Mouse (Mus musculus) olfactory bulb, adult 2 months (tissue): ENCODE results near the gene Diras1. TPM values are rescaled to one million over a fixed set of nuclear protein-coding genes. Genes with fewer than 3 reads are reported as not detected.
A peak's percentile ranks its signal among the peaks of the same experiment; 100 is the strongest.

Experiments
- H3K27ac ChIP-seq: fragments of 200-500 bp; 2 replicates; pipeline ENCODE4 v1.5.1; 2012; ENCODE audit warnings: low read depth, low read length; ENCODE audit not compliant: insufficient read depth
- H3K4me1 ChIP-seq: fragments of 200-500 bp; 2 replicates; pipeline ENCODE4 v1.6.1; 2012; ENCODE audit warnings: low read length; ENCODE audit not compliant: control insufficient read depth, insufficient read depth
- H3K4me3 ChIP-seq: fragments of 200-500 bp; 2 replicates; pipeline ENCODE4 v1.5.1; 2012; ENCODE audit warnings: mild to moderate bottlenecking, low read depth, low read length, moderate library complexity; ENCODE audit not compliant: insufficient read depth
- CTCF ChIP-seq: fragments of 200-500 bp; IDR thresholded peaks from 2 replicates; pipeline ENCODE4 v1.5.1; 2012; ENCODE audit warnings: low read depth, mild to moderate bottlenecking, low read length, moderate library complexity; ENCODE audit not compliant: insufficient read depth
- POLR2A ChIP-seq: fragments of 200-500 bp; IDR thresholded peaks from 2 replicates; pipeline ENCODE4 v1.6.1; 2012; ENCODE audit warnings: mild to moderate bottlenecking, low read depth, low read length, moderate library complexity; ENCODE audit not compliant: insufficient read depth
- WGBS: fragments of 180-500 bp; shearing (Covaris S2); methylation state at CpG from one replicate; pipeline ENCODE4 v1.1.7; 2018; 5-methylcytosine and 5-hydroxymethylcytosine counted together
- polyA plus RNA-seq: library from polyadenylated mRNA; stranded (reverse); fragments of >200 nt; gene quantifications from 2 replicates; pipeline ENCODE4 v1.2.4, GENCODE M21; 2012; ENCODE audit warnings: low replicate concordance; ENCODE audit not compliant: missing spikeins, insufficient read depth, insufficient read length

Gene Diras1
- polyA plus RNA-seq, 1 experiment = not detected

- Histone ChIP-seq H3K27ac (no peak overlapping the region), H3K4me1 (peaks cover 14% of the 10 kb centered on the region), H3K4me3 (no peak overlapping the region)
- TF ChIP-seq POLR2A (no peak), CTCF (no peak)
- WGBS = 80% methylated on average over 6 of the region's 6 CpGs
Measured at GRCm38 (mm10) chr10:80986754-80987153, 38.7 kb downstream of the Diras1 start.

DNA sequence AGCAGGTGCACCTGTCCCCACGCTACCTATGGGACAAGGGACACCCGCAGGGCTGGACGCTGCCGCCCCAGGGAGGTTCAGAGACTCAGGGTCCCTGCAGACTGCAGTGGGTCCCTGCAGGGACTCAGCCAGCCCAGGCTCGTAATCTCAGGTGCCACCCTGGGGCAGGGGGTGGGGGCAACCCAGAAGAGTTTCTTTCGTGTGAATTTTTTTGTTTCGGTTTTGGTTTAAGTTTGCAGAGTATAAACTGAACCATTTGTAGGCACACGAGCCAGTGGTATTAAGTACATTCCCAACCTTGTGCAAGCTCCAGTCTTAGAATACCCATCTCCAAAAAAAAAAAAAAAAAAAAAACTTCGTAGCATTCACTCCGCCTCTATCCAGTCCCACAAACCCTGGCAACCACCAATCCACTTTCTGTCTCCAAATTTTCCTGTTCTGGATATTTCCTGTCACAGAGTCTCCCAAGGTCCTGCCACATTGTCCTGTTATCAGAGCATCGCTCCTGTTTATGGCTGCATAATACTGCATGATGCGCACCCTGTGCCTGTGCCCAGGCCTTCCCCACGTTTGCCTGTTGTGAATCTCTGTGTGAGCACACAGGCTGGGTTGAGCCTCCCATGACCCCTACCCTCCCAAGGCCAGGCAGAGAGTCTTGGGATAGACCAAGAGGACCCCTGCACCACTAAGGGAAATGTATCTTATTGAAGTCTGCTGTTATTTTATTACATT, 39.3 kb downstream of the Diras1 start:
- 31% methylated on average over 13 of the region's 13 CpGs for WGBS
- H3K4me1 ChIP-seq = peaks cover 13% of the 10 kb centered on the region
- TF ChIP-seq POLR2A (no peak), CTCF (no peak)
- H3K4me3 ChIP-seq = peak overlapping the region; percentile 34
- H3K27ac ChIP-seq = no peak overlapping the region

DNA sequence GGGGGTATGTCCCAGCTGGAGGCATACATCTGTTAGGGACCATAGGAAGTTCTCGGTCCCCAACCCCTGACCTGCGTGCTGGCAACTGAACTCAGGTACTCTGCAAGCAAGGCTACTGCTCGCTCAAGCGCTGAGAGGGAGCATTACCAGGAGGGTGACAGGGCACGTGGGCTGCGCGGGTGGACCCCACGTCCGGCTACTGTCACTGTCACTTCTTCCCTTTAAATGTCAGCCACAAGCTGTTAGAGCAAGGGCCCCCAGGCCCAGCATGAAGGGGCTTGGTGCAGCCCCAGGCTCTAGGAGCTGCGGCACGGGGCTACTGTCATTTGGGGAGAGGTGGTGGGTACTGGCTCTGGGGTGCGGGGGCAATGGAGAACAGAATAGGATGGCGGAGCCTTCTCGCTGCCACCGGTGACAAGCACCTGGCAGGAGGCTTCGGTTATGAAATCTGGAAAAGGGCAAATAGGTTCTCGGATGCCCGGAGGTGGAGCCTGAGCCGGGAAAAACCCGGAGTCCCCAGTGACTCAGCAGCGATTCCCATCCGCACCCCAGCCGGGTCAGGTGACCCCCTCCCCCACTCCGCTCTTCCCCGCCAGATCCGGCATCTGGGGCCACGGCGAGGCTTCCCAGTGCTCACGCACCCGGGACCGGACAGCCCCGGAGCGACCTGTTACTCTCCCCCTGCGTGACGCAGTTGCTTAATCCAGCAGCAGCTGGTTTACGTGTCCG, 40.1 kb downstream of the Diras1 start:
- 8% methylated on average over 37 of the region's 37 CpGs for WGBS
- H3K4me1 ChIP-seq = peaks cover 13% of the 10 kb centered on the region
- TF ChIP-seq POLR2A (no peak), CTCF (no peak)
- H3K27ac ChIP-seq = no peak overlapping the region
- peak overlapping the region; percentile 34 for H3K4me3 ChIP-seq

DNA sequence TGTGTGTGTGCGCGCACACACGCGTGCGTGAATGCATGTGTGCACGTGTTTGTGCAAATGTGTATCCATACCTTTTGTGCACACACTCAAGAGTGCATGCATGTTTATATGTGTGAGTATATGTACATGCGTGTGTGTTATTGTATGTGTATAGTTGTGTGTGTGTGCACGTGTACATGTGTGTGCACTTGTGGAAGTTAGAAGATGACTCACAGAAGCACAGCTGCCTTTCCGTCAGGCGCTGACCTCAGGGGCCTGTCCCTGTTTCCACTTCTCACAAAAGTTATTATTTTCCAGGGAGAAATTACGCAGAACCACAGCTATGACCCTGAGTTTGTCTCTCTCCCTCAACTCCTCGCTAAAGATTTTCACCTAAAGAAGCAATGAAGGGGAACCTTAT, 41.2 kb downstream of the Diras1 start:
- no peak overlapping the region for H3K4me3 ChIP-seq
- TF ChIP-seq POLR2A (no peak), CTCF (no peak)
- H3K4me1 ChIP-seq = peaks cover 13% of the 10 kb centered on the region
- 93% methylated on average over 12 of the region's 12 CpGs for WGBS
- H3K27ac ChIP-seq = no peak overlapping the region

- WGBS = 88% methylated on average over 4 of the region's 4 CpGs
- Histone ChIP-seq H3K4me1 (peaks cover 9% of the 10 kb centered on the region), H3K27ac (no peak overlapping the region), H3K4me3 (no peak overlapping the region)
- TF ChIP-seq POLR2A (no peak), CTCF (no peak)
Measured at GRCm38 (mm10) chr10:80982381-80982780, 43.1 kb downstream of the Diras1 start.

GRCm38 (mm10) chr10:80981564-80982112, 43.8 kb downstream of the Diras1 start:
- TF ChIP-seq CTCF (no peak), POLR2A (no peak)
- H3K27ac ChIP-seq = no peak overlapping the region
- WGBS = 62% methylated on average over 7 of the region's 7 CpGs
- no peak overlapping the region for H3K4me3 ChIP-seq
- peaks cover 9% of the 10 kb centered on the region for H3K4me1 ChIP-seq

DNA sequence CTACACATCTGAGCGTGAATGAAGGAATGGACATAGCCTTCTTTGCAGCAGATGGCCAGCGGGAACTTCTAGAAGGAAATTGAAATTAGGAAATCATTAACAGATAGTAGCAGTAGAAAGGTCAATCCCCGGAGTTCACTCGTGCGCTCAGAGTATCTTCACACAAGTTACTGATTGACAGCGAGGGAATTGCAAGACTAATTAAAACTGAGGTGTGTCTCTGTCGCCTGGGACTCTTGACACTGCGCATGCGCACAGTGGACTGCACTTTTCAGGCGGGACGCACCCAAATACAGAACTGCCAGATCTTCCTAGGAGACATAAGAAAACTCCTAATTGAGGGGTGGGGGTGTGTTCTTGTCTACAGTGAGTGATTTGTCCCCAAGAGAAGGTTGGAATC, 50.0 kb downstream of the Diras1 start:
- H3K27ac ChIP-seq = no peak overlapping the region
- WGBS = 93% methylated on average over 11 of the region's 11 CpGs
- H3K4me1 ChIP-seq = peaks cover 7% of the 10 kb centered on the region
- TF ChIP-seq POLR2A = no peak
- no peak for TF ChIP-seq CTCF
- H3K4me3 ChIP-seq = no peak overlapping the region

DNA sequence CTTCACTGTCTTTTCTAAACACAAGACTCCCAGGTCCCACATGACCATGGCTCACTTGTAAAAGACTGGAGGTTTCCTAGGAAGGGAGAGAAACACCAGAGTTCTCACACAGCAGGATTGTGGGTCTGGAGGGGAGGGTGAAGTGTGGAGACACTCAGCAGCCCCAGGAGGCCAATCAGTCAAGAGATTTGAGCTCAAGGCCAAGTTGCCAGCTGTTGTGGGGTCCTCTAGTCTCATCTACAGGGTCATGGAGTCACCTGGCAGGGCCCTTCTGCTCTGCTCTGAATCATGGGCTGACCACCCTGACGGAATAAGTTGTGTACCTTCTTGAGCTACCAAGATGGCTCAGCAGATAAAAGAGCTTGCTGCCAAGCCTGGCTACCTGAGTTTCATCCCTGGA, 51.7 kb downstream of the Diras1 start:
- no peak for TF ChIP-seq CTCF
- TF ChIP-seq POLR2A = no peak
- no peak overlapping the region for H3K4me3 ChIP-seq
- no peak overlapping the region for H3K27ac ChIP-seq
- WGBS = 89% methylated on average over 1 of the region's 1 CpGs
- H3K4me1 ChIP-seq = peaks cover 7% of the 10 kb centered on the region

DNA sequence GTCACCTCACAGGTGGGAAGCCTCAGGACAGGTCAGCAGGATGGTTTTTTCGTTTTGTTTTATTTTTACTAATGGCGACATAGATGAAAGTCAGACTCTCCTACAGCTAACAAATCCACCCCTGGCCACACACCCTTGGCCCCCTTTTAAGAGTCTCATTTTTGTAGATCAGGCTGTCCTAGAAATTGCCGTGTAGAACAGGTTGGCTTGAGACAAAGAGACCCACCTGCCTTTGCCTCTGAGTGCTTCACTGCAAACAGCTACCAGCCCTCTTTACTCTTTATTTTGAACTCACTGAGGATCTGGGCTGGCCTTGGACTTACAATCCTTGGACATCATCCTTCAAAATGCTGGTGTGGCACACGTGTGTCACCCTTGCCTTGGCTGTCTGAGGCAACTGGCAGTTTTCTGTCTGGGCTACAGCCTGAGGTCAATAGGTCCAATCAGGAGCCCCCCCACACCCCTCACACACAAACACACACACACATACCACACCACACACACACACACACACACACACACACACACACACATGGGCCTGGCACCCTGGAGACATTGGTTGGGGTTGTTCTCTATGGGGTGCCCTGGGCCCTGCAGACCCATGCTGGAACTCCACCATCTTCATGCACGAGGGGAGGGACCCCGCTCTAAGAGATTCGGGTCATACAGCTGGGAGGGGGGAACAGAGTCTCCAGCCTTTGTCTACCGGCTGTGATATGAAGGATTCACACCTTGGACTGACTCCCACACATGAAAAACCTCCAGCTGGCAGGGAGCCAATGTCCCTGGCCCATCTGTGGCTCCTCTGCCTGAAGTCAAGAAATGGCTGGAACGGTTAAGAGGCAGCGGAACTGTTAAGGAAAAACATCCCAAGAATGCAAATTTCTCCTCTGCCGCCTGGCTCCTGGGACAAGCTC, 53.1 kb downstream of the Diras1 start:
- no peak overlapping the region for H3K4me3 ChIP-seq
- peaks cover 9% of the 10 kb centered on the region for H3K4me1 ChIP-seq
- WGBS = 54% methylated on average over 11 of the region's 11 CpGs
- TF ChIP-seq CTCF (no peak), POLR2A (no peak)
- H3K27ac ChIP-seq = no peak overlapping the region
